9 mouse cellular contexts compared by ENCODE assay signal in the genomic region with DNA sequence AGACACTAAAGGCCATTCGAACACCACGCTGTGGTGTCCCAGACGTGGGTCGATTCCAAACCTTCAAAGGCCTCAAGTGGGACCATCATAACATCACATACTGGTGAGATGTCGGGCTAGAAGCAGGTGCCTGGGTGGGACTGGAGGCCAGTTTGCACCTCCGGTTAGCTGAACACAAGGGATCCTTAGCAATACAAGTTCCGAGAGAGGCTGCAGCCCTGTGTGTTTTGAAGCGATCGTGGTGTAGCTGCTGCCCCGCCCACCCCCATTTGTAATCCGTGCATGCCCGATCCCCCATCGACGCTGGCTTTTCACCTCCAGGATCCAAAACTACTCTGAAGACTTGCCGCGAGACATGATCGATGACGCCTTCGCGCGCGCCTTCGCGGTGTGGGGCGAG. TPM values are rescaled to one million over a fixed set of nuclear protein-coding genes. Genes with fewer than 3 reads are reported as not detected.
DNase-seq lines count a peak whose midpoint lies in the region; ATAC-seq and TF ChIP-seq lines count a peak whose summit lies in the region.
"Had no signal": no experiment of that assay in that cellular context is flagged by ENCODE, and none has a peak within 500 bp of the region (broad histone marks: within the 10 kb centered on the region; RNA-seq: fewer than 3 reads in every experiment).

No protein-coding gene starts in this region.

- H3K4me2 ChIP-seq in lung, embryonic 14.5 days: peak overlapping the region; percentile 41; the same call in 1 of the 2 replicates
- H3K4me2 ChIP-seq in forebrain, embryonic 12.5 days: peak overlapping the region; percentile 39
- peak overlapping the region; percentile 54 for H3K4me2 ChIP-seq in limb, embryonic 13.5 days (replicated peaks)
- peak overlapping the region; percentile 28 for H3K4me2 ChIP-seq in stomach, embryonic 15.5 days

- peaks cover 75% of the 10 kb centered on the region for H3K27me3 ChIP-seq in lung, embryonic 14.5 days (ENCODE audit: insufficient read depth, low read length)
- peaks cover 86% of the 10 kb centered on the region for H3K27me3 ChIP-seq in forebrain, embryonic 12.5 days
- peaks cover 80% of the 10 kb centered on the region for H3K27me3 ChIP-seq in limb, embryonic 13.5 days
- peaks cover 75% of the 10 kb centered on the region for H3K27me3 ChIP-seq in stomach, embryonic 15.5 days (replicated peaks)

- H3K4me3 ChIP-seq in lung, embryonic 14.5 days (ENCODE audit: low read depth, low read length): peak overlapping the region; percentile 17
- H3K4me3 ChIP-seq in forebrain, embryonic 12.5 days (replicated peaks): peak overlapping the region; percentile 24
- H3K4me3 ChIP-seq in limb, embryonic 13.5 days: peak overlapping the region; percentile 28
- peak overlapping the region; percentile 20 for H3K4me3 ChIP-seq in stomach, embryonic 15.5 days (replicated peaks)

- intact Hi-C loops in left cerebral cortex, postnatal 10 days (cut with DNase I): no loop called here

- no peak for ATAC-seq in lung, embryonic 14.5 days (ENCODE audit: insufficient read depth)
- ATAC-seq in forebrain, embryonic 12.5 days (ENCODE audit: low FRiP score): no peak
- ATAC-seq in limb, embryonic 13.5 days (ENCODE audit: low FRiP score, low read depth): no peak
- ATAC-seq in stomach, embryonic 15.5 days (ENCODE audit: insufficient read depth, low FRiP score, low read depth): no peak
- ATAC-seq: Patski had no signal

- 7% methylated on average over 25 of the region's 25 CpGs for WGBS in lung, embryonic 14.5 days
- 8% methylated on average over 25 of the region's 25 CpGs for WGBS in forebrain, embryonic 12.5 days
- WGBS in limb, embryonic 13.5 days: 9% methylated on average over 25 of the region's 25 CpGs
- WGBS in stomach, embryonic 15.5 days: 9% methylated on average over 25 of the region's 25 CpGs

- no peaks in the 10 kb centered on the region for H3K36me3 ChIP-seq in lung, embryonic 14.5 days (ENCODE audit: insufficient read depth)
- no peaks in the 10 kb centered on the region for H3K36me3 ChIP-seq in forebrain, embryonic 12.5 days (replicated peaks)
- H3K36me3 ChIP-seq in limb, embryonic 13.5 days: no peaks in the 10 kb centered on the region
- H3K36me3 ChIP-seq in stomach, embryonic 15.5 days: no peaks in the 10 kb centered on the region

- H3K27ac ChIP-seq in lung, embryonic 14.5 days (ENCODE audit: low read depth): no peak overlapping the region
- H3K27ac ChIP-seq in forebrain, embryonic 12.5 days: no peak overlapping the region
- H3K27ac ChIP-seq in limb, embryonic 13.5 days: no peak overlapping the region
- no peak overlapping the region for H3K27ac ChIP-seq in stomach, embryonic 15.5 days

- H3K9ac ChIP-seq in lung, embryonic 14.5 days: no peak overlapping the region; the same call in 1 of the 2 replicates
- H3K9ac ChIP-seq in forebrain, embryonic 12.5 days: no peak overlapping the region
- no peak overlapping the region for H3K9ac ChIP-seq in limb, embryonic 13.5 days
- no peak overlapping the region for H3K9ac ChIP-seq in stomach, embryonic 15.5 days

- no peak for TF ChIP-seq CTCF in lung, embryonic 14.5 days (IDR thresholded peaks at IDR 0.05; ENCODE audit: low read depth)

- no peaks in the 10 kb centered on the region for H3K9me3 ChIP-seq in lung, embryonic 14.5 days (ENCODE audit: low read depth, low read length)
- H3K9me3 ChIP-seq in forebrain, embryonic 12.5 days: no peaks in the 10 kb centered on the region
- peaks cover 3% of the 10 kb centered on the region; the same call in 1 of the 2 replicates for H3K9me3 ChIP-seq in limb, embryonic 13.5 days
- no peaks in the 10 kb centered on the region for H3K9me3 ChIP-seq in stomach, embryonic 15.5 days

- DNase-seq in lung, embryonic 14.5 days: no peak
- DNase-seq in lung, adult 18-20 months: no peak
- no peak for DNase-seq in left cerebral cortex, postnatal 10 days (ENCODE audit: extremely low spot score in 1 of 2, low spot score in 2 of 2)
- DNase-seq in layer of hippocampus, postnatal 36 days: no peak
- no peak for DNase-seq in embryo, embryonic 10.5 days (ENCODE audit: low spot score)

- H3K4me1 ChIP-seq in lung, embryonic 14.5 days (ENCODE audit: insufficient read depth): no peaks in the 10 kb centered on the region
- H3K4me1 ChIP-seq in forebrain, embryonic 12.5 days: peaks cover 21% of the 10 kb centered on the region
- peaks cover 34% of the 10 kb centered on the region for H3K4me1 ChIP-seq in limb, embryonic 13.5 days
- H3K4me1 ChIP-seq in stomach, embryonic 15.5 days: peaks cover 13% of the 10 kb centered on the region

RNA-seq across cellular contexts. Expression of a gene that starts 8.4 kb away (rescaled TPM):
- polyA plus RNA-seq in lung, embryonic 14.5 days (2014; fragmentation: Nextera tagmentation; extraction: Ambion mirVana): 0.24 and 0.25 TPM in 2 replicates
- polyA plus RNA-seq in forebrain, embryonic 12.5 days (2016; fragmentation: Nextera tagmentation; extraction: Ambion mirVana): 3.6 and 4.4 TPM in 2 replicates
- polyA plus RNA-seq in limb, embryonic 13.5 days (2015; fragmentation: Nextera tagmentation; extraction: Ambion mirVana): 5.5 and 7.1 TPM in 2 replicates
- 5.3 and 6.2 TPM in 2 replicates for polyA plus RNA-seq in stomach, embryonic 15.5 days (2015; fragmentation: Nextera tagmentation; extraction: Ambion mirVana)
- 1 to 10 TPM; 2.9 to 3.4 TPM for total RNA-seq in left cerebral cortex, postnatal 10 days (2021)
- 1 to 10 TPM; 2.0 to 2.9 TPM for total RNA-seq in layer of hippocampus, postnatal 36 days (2021)

RNA-seq across cellular contexts. Expression of a gene that starts 11.6 kb away (rescaled TPM):
- 0.57 and 1.6 TPM in 2 replicates for polyA plus RNA-seq in lung, embryonic 14.5 days (2014; fragmentation: Nextera tagmentation; extraction: Ambion mirVana)
- polyA plus RNA-seq in forebrain, embryonic 12.5 days (2016; fragmentation: Nextera tagmentation; extraction: Ambion mirVana): 5.6 and 6.2 TPM in 2 replicates
- 1.00 and 1.2 TPM in 2 replicates for polyA plus RNA-seq in limb, embryonic 13.5 days (2015; fragmentation: Nextera tagmentation; extraction: Ambion mirVana)
- polyA plus RNA-seq in stomach, embryonic 15.5 days (2015; fragmentation: Nextera tagmentation; extraction: Ambion mirVana): 1.0 and 1.4 TPM in 2 replicates
- 100 to 1,000 TPM; 350 to 355 TPM for total RNA-seq in left cerebral cortex, postnatal 10 days (2021)
- total RNA-seq in layer of hippocampus, postnatal 36 days (2021): 100 to 1,000 TPM; 398 to 404 TPM

RNA-seq across cellular contexts. Expression of a gene that starts 37.4 kb away (rescaled TPM):
- 14.8 and 15.8 TPM in 2 replicates for polyA plus RNA-seq in lung, embryonic 14.5 days (2014; fragmentation: Nextera tagmentation; extraction: Ambion mirVana)
- 18.3 and 19.1 TPM in 2 replicates for polyA plus RNA-seq in forebrain, embryonic 12.5 days (2016; fragmentation: Nextera tagmentation; extraction: Ambion mirVana)
- 13.5 and 15.2 TPM in 2 replicates for polyA plus RNA-seq in limb, embryonic 13.5 days (2015; fragmentation: Nextera tagmentation; extraction: Ambion mirVana)
- 10.6 and 12.1 TPM in 2 replicates for polyA plus RNA-seq in stomach, embryonic 15.5 days (2015; fragmentation: Nextera tagmentation; extraction: Ambion mirVana)
- 10 to 100 TPM; 22.7 to 24.4 TPM for total RNA-seq in left cerebral cortex, postnatal 10 days (2021)
- 10 to 100 TPM; 23.8 to 29.7 TPM for total RNA-seq in layer of hippocampus, postnatal 36 days (2021)
